Mouse (Mus musculus) lung, postnatal 14 days (tissue): ENCODE measurements around the gene Vipr1.

ENCODE experiments used
- DNase-seq: peaks from one replicate; pipeline ENCODE4 v3.0.0; 2021

Vipr1 gene

DNA sequence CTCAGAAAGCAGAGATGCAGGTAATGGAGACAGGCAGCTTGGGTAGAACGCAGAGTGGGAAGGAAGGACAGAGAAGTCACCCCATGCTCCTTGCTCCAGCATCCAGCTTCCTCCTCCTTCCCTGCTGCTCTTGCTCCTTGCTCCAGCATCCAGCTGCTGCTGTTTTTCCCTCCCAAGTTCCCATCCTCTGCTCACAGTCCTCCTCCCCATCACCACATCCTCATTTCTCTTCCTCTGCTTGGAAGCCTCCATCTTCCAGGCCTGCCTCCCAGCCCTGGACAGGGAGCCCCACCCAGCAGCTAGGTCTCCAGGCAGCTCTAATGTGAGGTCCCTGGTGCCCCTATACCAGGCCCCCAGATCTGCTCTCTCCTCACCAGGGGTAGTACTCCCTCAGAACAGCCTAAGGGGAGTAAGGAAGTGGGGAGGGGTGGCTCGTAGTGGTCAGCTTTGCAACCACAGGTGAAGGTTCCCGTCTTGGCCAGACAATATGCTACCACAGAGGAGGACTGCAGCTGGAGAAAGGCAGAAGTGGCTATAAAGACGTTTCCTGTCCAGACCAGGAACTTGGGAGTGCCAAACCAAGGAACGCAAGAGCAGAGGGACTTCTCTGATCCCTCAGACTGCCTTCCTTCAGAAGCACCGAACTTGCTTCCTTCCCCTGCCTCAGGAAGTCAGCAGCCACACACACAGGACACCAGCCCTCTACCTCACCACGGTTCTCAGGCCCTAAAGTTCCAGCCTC is 6.5 kb upstream of the Vipr1 start:
- no peak for DNase-seq

- no peak for DNase-seq
Measured at GRCm38 (mm10) chr9:121639790-121640189, 2.7 kb upstream of the Vipr1 start.

DNA sequence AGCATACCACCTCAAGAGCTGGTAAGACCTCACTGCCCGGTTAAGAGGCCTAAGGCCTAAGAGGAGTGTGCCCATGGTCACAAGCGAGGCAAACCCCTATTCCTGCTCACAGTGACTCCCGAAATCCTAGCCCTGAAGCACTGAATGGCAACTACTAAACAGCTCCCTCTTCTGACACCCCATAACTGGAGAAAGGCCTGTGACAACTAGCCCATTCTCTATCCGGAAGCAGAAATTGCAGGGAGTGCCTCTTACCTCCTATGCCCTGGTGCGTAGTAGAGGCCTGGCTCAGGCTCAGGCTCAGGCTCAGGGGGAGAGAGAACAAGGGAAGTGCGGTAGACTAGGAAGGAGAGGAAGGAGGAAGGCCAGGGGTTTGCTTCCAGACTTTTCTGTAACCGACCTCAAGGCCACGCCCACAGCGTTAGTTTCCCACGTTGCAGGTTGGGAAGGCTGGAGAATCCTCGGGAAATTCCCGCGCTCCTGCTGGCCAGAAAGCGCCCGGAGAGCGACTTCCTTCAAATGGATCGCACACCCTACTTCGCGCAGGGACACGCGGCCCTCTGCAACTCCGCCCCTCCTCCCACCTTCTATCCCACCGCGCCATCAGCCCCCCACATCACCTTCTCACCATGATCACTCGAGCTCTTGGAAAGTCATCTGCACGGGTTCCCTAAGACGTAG is 1.1 kb upstream of the Vipr1 start:
- DNase-seq, result peak; percentile 19

DNA sequence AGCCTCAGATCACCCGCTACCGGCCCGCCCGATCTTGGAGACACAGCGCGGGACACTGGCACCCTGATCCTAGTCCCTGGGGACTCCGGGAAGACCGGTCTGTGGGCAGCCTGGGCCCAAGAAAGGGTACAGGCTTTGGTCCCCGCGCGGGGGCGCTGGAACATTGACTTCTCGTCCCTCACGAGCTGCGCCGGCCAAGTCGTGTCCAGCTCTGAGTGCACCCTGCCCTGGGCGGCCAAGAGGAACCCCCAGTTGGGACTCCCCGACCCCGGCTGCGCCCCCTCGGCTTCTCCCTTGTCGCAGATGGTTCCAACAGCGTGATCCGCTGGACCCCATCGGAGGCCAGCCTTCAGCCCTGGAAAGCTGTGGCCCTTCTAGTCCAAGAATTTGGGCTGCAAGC is 515 bp upstream of the Vipr1 start, which contains the start of gene Lyzl4:
Gene Lyzl4 (minus strand): TSS at position 96 of the 400 bp plus-strand sequence.
- peak; percentile 88 for DNase-seq

GRCm38 (mm10) chr9:121644855-121645254 is 2.3 kb downstream of the Vipr1 start:
- DNase-seq, result no peak

DNA sequence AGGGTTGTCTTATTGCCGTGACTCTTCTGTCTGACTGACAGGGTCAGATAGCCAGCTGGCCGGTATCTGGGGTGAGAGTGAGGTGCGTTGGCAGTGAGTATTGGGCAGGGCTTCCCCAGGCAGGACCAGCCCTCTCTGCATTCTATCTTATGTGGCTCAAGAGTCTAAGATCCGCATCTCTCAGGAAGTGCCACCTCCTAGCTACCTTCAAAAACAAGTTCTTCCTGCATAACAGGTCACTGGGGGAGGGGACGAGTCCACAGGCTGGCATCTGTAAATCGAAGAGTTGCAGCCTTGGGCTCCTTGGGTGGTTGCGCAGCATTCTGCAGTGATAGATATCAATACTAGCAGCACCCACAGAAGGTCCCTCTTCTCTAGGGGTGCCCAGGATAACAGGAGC is 4.5 kb downstream of the Vipr1 start:
- no peak for DNase-seq

- no peak for DNase-seq
Measured at GRCm38 (mm10) chr9:121653668-121654067, 11.2 kb downstream of the Vipr1 start.

DNA sequence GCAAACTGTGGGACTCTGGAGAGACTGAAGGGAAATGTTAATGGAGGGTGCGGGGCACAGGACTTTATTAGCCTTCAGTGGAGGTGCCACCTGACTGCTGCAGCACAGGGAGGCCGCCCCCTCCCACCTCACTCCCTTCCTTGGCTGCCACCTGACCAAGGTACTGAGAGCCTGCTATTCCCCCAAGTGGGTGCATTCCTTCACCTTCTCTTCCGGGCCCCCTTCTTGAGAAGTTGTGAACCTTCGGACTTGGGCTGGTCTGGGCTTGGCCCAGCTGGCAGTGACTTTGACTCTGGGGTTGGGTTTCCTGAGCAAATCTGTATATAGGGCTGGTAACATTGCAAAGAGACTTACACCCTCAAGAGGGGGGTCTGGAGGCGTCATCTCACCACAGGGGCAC is 13.8 kb downstream of the Vipr1 start:
- no peak for DNase-seq

GRCm38 (mm10) chr9:121657143-121657542 is 14.6 kb downstream of the Vipr1 start:
- no peak for DNase-seq

DNA sequence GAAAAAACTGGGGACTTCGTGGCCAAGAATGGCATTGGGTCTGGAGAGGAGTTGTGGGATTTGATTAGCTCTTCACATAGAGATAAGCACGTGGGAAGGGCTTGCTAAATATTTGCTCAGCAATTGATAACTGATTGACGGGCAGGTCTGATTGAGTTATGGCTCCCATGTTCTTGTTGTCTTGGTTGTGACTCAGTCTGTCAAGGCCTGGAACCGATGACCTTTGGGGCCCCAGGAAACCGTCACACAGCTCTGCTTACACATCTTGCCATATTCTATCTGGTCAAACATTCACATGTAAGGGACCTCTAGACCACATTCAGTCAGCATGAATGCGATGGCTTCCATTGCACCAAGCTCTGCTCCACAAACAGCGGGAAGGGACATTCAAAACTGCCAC is 15.7 kb downstream of the Vipr1 start:
- DNase-seq, result no peak

- no peak for DNase-seq
Measured at GRCm38 (mm10) chr9:121659791-121660190, 17.3 kb downstream of the Vipr1 start.

DNA sequence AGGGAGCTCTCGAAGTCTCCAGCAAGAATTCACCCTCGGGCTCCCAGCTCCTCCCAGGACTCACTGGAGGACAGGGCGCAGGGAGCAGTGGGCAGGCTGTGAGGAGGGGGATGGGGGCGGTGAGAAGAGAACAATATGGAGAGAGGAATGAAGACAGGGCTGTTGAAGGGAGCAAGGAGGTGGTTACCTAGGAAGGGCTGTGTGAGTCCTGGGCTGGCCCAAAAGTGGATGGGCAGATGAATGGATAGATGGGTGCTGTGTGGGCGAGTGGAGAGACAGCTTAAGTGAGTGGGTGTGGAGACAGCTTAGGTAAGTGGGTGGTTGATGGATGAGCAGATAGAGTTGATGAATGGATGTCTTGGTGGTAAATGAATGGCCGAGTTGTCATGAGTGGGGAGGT is 21.0 kb downstream of the Vipr1 start:
- DNase-seq, result no peak

DNA sequence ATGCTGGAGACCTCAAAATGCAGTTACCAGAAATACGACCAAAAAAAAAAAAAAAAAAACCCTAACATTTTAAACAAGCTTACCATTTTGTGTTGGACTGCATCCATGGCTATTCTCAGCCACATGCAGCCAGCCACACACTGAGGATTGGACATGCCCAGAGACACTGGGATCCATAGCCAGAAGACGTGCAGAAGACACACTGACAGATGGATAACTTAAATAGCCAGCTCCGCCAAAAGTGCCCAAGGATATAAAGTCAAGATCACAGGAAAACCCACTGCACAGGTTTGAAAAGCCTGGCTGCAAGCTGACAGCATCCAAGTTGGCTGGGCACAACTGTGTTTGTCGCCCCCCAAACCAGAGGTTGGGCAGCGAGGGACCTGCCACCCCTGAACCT is 21.6 kb downstream of the Vipr1 start:
- no peak for DNase-seq

DNA sequence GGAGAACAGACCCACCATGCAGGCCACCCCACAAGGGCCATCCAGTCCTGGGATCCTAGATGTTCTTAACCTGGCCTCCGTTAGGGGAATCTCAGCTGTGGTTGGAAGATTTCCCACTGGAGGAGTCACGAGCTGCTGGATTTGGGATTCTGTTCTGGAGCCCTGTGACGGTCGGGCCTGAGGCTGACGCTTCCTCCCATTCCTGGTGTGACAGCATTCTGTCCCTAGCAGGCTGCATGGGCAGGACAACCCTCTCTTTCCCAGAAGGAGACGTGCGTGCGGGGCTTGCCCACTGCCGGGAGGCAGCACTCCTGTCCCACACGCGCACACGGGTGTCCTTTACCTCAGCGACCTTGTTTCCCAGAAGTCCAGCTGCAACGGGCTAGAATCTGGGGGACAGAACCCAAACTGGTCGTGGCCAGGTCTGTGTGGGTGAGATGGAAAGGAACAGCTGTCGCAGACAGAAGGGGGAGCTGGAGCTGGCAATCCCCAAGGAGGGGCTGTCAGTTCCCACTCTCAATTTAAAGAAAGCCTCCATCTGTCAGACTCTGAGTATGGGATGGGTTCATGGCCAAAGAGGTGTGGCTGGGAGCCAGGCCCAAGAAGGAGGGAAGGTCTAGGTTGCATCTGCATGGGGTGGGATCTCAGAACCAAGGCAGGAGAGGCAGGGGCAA is 24.6 kb downstream of the Vipr1 start:
- no peak for DNase-seq

- DNase-seq, result no peak
Measured at GRCm38 (mm10) chr9:121667822-121668221, 25.3 kb downstream of the Vipr1 start.

- peak; percentile 85 for DNase-seq
Measured at GRCm38 (mm10) chr9:121669348-121669791, 26.9 kb downstream of the Vipr1 start.

DNA sequence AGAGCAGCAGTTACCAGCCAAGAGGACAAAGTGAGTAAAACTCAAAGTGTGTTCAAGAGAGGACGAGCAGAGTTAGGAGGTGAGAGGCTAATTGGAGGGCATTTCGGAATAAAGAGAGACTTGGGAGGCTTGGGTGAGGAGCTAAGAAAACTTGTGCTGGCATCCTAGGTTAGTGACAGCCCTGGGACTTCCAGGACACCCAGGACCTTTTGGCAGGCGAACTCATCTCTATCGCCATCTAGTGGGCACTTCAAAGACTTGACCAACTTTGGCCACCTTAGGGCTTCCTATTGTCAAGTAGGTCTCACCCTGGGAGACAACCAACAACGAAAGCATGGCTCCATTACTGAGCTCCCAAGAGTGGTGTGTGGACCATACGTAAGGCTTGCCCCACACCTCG is 28.8 kb downstream of the Vipr1 start:
- peak; percentile 69 for DNase-seq

DNA sequence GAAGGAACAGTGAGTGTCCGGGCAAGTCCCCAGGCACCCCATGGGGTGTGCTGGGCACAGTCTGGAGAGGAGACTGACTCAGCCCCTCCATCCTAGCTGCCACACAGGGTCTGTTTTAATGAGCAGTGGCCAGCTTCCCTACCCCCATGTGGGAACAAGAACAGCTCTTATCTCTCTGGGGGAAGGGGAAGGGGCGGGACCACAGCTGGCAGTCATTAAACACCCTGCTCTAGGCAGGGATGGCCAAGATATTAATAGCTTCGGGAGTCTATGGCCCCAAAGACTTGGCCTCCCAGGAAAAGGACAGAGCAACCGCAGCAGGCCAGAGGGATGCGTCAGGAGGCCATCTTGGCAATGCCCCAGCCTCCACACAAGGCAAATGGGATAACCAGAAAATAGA is 29.8 kb downstream of the Vipr1 start:
- peak; percentile 63 for DNase-seq

- no peak for DNase-seq
Measured at GRCm38 (mm10) chr9:121673716-121674115, 31.2 kb downstream of the Vipr1 start.

DNA sequence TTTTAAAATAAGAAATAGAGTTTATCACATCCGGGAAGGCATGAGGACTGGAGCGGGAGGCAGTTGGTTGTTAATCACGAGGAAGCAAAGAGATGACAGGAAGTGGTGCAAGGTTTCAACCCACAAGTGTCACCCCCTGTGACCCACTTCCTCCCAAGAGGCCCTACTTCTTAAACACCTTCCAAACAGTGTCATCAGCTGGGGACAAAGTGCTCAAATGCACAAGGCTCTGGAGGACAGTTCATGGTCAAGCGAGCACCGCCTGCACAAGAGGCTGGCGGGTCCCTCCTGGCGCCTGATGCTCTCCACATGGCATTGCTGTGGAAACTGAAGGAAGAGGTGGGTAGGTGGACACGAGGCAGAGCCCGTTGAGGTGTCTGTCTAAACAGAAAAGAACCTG is 32.5 kb downstream of the Vipr1 start:
- DNase-seq, result no peak

- no peak for DNase-seq
Measured at GRCm38 (mm10) chr9:121675556-121675955, 33.0 kb downstream of the Vipr1 start.

DNA sequence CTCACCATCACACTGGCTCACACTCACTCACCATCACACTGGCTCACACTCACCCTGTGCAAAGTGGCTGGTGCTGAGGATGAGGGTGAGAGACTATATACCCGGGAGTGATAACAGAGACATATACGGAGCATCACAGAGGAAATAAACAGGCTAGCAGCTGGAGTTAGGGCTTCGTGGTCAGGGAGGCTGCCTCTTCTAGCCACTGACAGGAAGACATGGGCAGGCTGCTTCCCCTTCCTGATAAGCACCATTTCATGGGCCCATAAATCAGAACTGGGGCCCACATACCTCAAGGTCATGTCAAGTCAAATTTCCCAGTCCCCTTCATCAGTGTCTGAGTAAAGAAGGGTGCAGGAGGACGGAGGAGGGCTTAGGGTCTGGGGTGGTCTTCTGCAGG is 34.6 kb downstream of the Vipr1 start:
- no peak for DNase-seq

DNA sequence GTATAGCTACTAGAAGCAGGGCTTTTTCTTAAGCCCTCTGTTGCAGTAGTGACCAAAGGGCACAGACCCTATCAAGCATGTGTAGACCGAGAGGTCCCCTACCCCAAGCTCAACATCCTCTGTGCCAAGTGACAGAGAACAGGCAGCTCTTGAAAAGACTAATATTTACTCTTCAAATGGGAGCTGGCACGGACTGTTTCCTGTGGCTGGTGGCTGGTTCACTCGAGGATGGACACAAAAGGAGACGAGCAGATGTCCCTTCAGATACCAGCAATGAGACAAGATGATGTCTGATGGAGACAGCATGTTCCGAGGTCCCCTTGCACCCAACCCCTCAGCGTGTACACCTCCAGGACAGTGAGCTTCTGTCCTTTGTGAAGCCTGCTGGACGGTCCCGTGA is 35.0 kb downstream of the Vipr1 start:
- DNase-seq, result peak; percentile 71

- peak; percentile 76 for DNase-seq
Measured at GRCm38 (mm10) chr9:121679549-121679948, 37.0 kb downstream of the Vipr1 start.
